Mouse (Mus musculus): ENCODE results near the gene Fam131c.
A peak's percentile ranks its signal among the peaks of the same experiment; 100 is the strongest.

GRCm38 (mm10) chr4:141385275-141385674, 17.3 kb downstream of the Fam131c start:
- no peak for TF ChIP-seq CHD2 (IDR thresholded peaks at IDR 0.05; ENCODE audit: low read length)
- peak; percentile 40; the same call in 1 of the 2 replicates for TF ChIP-seq SMC3 (IDR thresholded peaks at IDR 0.05; ENCODE audit: low read depth, low read length)

Data from CH12.LX (cell line).